Mouse (Mus musculus): ENCODE measurements around the gene Nup188. TPM values are rescaled to one million over a fixed set of nuclear protein-coding genes. Genes with fewer than 3 reads are reported as not detected.

Nup188 gene
- polyA plus RNA-seq, 1 experiment from 2014 or later, result 19.7 TPM

- Histone ChIP-seq H3K27me3 (no peaks in the 10 kb centered on the region), H3K36me3 (peaks cover 92% of the 10 kb centered on the region), H3K4me3 (no peak overlapping the region), H3K4me2 (no peak overlapping the region), H3K9me3 (no peaks in the 10 kb centered on the region), H3K27ac (replicated peaks) (no peak overlapping the region), H3K9ac (no peak overlapping the region), H3K4me1 (replicated peaks) (peaks cover 43% of the 10 kb centered on the region)
- no peak for ATAC-seq (ENCODE audit: low read depth)
- WGBS, result 88% methylated on average over 15 of the region's 15 CpGs
Measured at GRCm38 (mm10) chr2:30259131-30260064, 26.8 kb upstream of the Nup188 start.

DNA sequence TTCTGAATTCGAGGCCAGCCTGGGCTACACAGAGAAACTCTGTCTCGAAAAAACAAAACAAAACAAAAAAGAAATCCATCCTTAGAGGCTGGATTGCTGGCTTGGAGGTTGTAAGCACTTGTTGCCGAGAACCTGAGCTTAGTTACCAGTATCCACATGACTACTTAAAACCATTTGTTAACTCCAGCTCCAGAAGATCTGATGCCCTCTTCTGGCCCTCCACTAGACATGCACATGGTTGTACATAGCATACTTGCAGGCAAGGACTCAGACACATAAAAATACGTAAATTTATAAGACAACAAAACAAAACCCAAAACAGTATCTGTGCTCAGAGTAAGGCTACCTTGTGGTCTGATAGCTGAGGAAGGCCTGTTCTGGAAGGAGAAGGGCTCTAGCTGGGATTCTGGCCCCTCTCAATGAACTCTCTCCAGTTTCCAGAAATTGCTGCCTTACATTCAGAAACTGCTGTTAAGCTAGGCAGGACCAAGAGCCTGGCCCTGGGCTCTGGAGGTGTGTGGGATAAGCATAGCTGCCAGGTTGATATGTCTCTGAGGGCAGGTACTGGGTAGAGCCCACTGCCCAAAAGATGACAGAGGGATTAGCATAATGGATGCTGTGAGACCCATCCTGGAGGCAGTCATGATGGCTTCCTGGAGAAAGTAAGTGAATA, 25.0 kb upstream of the Nup188 start:
- no peak overlapping the region for H3K4me3 ChIP-seq
- no peak overlapping the region for H3K27ac ChIP-seq (replicated peaks)
- no peak overlapping the region for H3K4me2 ChIP-seq
- no peaks in the 10 kb centered on the region for H3K27me3 ChIP-seq
- no peak overlapping the region for H3K9ac ChIP-seq
- H3K9me3 ChIP-seq, result no peaks in the 10 kb centered on the region
- H3K4me1 ChIP-seq (replicated peaks), result peaks cover 61% of the 10 kb centered on the region
- 88% methylated on average over 4 of the region's 4 CpGs for WGBS
- ATAC-seq (ENCODE audit: low read depth), result no peak
- peaks cover 85% of the 10 kb centered on the region for H3K36me3 ChIP-seq

- Histone ChIP-seq H3K36me3 (peaks cover 75% of the 10 kb centered on the region), H3K4me1 (replicated peaks) (peaks cover 70% of the 10 kb centered on the region), H3K9ac (no peak overlapping the region), H3K27me3 (no peaks in the 10 kb centered on the region), H3K27ac (replicated peaks) (peak overlapping the region; percentile 54; the same call in 1 of the 2 replicates), H3K4me2 (no peak overlapping the region), H3K4me3 (no peak overlapping the region), H3K9me3 (no peaks in the 10 kb centered on the region)
- no peak for ATAC-seq (ENCODE audit: low read depth)
- 86% methylated on average over 18 of the region's 18 CpGs for WGBS
Measured at GRCm38 (mm10) chr2:30261921-30262839, 24.0 kb upstream of the Nup188 start.

DNA sequence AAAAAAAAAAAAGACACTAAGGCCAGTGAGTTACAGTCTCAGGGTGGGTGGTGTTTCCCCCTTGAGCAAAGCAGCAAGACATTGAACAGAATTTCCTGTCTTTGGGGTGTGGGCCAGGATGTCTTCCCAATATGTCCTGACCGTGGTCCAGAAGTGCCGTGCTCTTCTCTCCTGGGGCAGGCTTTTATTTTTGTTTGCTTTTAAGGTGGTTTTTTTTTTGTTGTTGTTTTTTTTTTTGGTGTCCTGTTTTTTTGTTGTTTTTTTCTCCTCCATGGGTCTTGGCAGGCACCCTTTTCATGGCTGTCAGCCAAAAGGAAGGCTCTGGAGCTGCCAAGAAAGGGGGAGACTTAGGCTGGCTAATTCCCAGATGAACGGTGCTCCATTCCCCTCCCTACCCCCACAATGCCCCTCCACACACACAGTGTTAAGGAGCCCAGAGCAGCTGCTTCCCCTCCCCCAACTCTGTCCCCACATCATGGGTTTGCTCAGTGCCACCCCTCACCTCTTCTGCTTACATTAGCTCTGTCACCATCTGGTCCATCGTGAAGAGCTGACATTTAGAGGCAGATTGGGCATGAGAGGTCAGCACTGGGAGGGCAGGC, 23.3 kb upstream of the Nup188 start:
- Histone ChIP-seq H3K4me1 (replicated peaks) (peaks cover 70% of the 10 kb centered on the region), H3K27ac (replicated peaks) (peak overlapping the region; percentile 47), H3K27me3 (no peaks in the 10 kb centered on the region), H3K36me3 (peaks cover 68% of the 10 kb centered on the region), H3K4me3 (no peak overlapping the region), H3K4me2 (no peak overlapping the region), H3K9me3 (no peaks in the 10 kb centered on the region), H3K9ac (no peak overlapping the region)
- 55% methylated on average over 4 of the region's 4 CpGs for WGBS
- ATAC-seq (ENCODE audit: low read depth), result peak; percentile 82

DNA sequence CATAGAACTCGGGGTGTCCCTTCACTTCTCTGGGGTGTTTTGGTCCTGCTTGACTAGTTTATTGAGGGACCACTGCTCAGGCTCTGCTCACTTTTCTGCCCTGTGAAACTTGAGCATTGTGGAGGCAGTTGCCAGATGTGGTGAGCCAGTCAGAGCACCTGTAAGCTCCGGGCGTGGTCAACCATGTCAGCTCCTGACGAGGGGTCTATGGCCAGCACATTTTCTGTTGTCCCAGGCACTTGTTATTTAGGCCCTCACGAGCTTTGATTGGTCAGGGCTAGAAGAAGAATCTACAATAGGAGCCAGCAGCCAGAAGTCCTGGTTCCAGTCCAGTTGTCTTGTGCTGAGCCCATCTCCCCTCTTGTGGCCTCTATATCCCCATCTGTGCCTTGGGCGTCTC, 22.4 kb upstream of the Nup188 start:
- H3K27me3 ChIP-seq, result no peaks in the 10 kb centered on the region
- no peak overlapping the region for H3K4me2 ChIP-seq
- H3K4me3 ChIP-seq, result no peak overlapping the region
- no peaks in the 10 kb centered on the region for H3K9me3 ChIP-seq
- WGBS, result 95% methylated on average over 6 of the region's 6 CpGs
- H3K27ac ChIP-seq (replicated peaks), result peak overlapping the region; percentile 47; the same call in 1 of the 2 replicates
- H3K4me1 ChIP-seq (replicated peaks), result peaks cover 65% of the 10 kb centered on the region
- no peak overlapping the region for H3K9ac ChIP-seq
- ATAC-seq (ENCODE audit: low read depth), result no peak
- H3K36me3 ChIP-seq, result peaks cover 59% of the 10 kb centered on the region

GRCm38 (mm10) chr2:30264671-30265519, 21.3 kb upstream of the Nup188 start:
- H3K4me3 ChIP-seq, result no peak overlapping the region
- peaks cover 49% of the 10 kb centered on the region for H3K36me3 ChIP-seq
- no peak overlapping the region for H3K4me2 ChIP-seq
- peak overlapping the region; percentile 80 for H3K27ac ChIP-seq (replicated peaks)
- H3K27me3 ChIP-seq, result no peaks in the 10 kb centered on the region
- 0 out of 2 replicates have a peak overlapping the region, but pooled peaks have one; percentile 22 for H3K9ac ChIP-seq
- 75% methylated on average over 7 of the region's 7 CpGs for WGBS
- no peak for ATAC-seq (ENCODE audit: low read depth)
- H3K9me3 ChIP-seq, result no peaks in the 10 kb centered on the region
- peaks cover 54% of the 10 kb centered on the region for H3K4me1 ChIP-seq (replicated peaks)

- peak within 1 kb of the TSS; percentile 41 for H3K9ac ChIP-seq
- H3K27me3 ChIP-seq, result no peaks in the 10 kb centered on the region
- no peak within 1 kb of the TSS for H3K4me2 ChIP-seq
- ATAC-seq (ENCODE audit: low read depth), result no peak; the same call in 1 of the 2 replicates
- WGBS, result 48% methylated on average over 5 of the region's 5 CpGs
- H3K4me3 ChIP-seq, result no peak within 1 kb of the TSS
- peaks cover 41% of the 10 kb centered on the region for H3K36me3 ChIP-seq
- H3K9me3 ChIP-seq, result no peaks in the 10 kb centered on the region
- H3K4me1 ChIP-seq (replicated peaks), result peaks cover 53% of the 10 kb centered on the region
- H3K27ac ChIP-seq (replicated peaks), result peak within 1 kb of the TSS; percentile 80
Measured at GRCm38 (mm10) chr2:30265767-30266253, 20.4 kb upstream of the Nup188 start, which contains the start of gene Phyhd1. Gene Phyhd1, plus strand, starts transcription at chr2:30266203.

- Histone ChIP-seq H3K4me3 (no peak overlapping the region), H3K4me2 (no peak overlapping the region), H3K9ac (no peak overlapping the region), H3K27me3 (no peaks in the 10 kb centered on the region), H3K4me1 (replicated peaks) (peaks cover 53% of the 10 kb centered on the region), H3K27ac (replicated peaks) (peak overlapping the region; percentile 80), H3K9me3 (no peaks in the 10 kb centered on the region), H3K36me3 (peaks cover 35% of the 10 kb centered on the region)
- WGBS, result 32% methylated on average over 4 of the region's 4 CpGs
- no peak for ATAC-seq (ENCODE audit: low read depth)
Measured at GRCm38 (mm10) chr2:30266392-30266941, 19.7 kb upstream of the Nup188 start.

DNA sequence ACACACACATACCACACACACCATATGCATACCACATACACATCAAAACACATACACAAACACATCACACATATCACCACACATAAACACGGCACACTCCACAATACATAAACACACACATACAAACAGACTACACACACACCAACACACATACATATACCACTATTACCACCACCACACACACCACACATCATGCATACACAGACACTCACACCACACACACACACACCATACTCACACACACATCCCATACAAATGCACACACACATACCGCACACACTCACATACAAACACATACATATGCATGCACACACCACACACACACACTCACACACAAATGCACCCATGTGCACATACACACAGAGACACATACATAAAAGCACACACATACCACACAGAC, 18.7 kb upstream of the Nup188 start:
- H3K4me2 ChIP-seq, result no peak overlapping the region
- peaks cover 45% of the 10 kb centered on the region for H3K4me1 ChIP-seq (replicated peaks)
- 100% methylated on average over 2 of the region's 2 CpGs for WGBS
- no peaks in the 10 kb centered on the region for H3K9me3 ChIP-seq
- H3K27ac ChIP-seq (replicated peaks), result no peak overlapping the region
- H3K27me3 ChIP-seq, result no peaks in the 10 kb centered on the region
- no peak overlapping the region for H3K4me3 ChIP-seq
- no peak overlapping the region for H3K9ac ChIP-seq
- no peak for ATAC-seq (ENCODE audit: low read depth)
- peaks cover 30% of the 10 kb centered on the region for H3K36me3 ChIP-seq

DNA sequence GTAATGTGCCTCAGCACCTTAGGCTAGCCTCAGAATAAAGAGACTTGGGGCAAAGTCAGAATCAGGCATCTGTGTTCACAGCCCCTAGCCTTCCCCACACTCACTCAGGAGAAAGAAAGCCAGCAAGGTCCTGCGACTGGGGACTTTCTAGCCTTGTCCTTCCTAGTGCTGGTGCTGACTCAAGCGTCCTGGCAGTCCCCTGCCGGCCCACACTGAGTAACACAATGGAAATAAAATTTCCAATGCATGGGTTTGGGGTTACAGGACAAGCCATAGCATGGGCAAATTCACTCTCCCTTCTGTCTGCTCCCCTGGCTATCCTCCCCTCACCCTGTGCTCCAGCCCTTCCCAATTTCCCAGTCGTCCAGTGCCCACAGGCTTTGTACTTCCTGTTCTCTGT, 17.8 kb upstream of the Nup188 start:
- peaks cover 23% of the 10 kb centered on the region for H3K36me3 ChIP-seq
- H3K27me3 ChIP-seq, result no peaks in the 10 kb centered on the region
- H3K9me3 ChIP-seq, result no peaks in the 10 kb centered on the region
- peaks cover 37% of the 10 kb centered on the region for H3K4me1 ChIP-seq (replicated peaks)
- WGBS, result 62% methylated on average over 4 of the region's 4 CpGs
- H3K4me2 ChIP-seq, result no peak overlapping the region
- no peak for ATAC-seq (ENCODE audit: low read depth)
- H3K9ac ChIP-seq, result no peak overlapping the region
- no peak overlapping the region for H3K4me3 ChIP-seq
- no peak overlapping the region for H3K27ac ChIP-seq (replicated peaks)
